Mouse (Mus musculus): ENCODE results near the gene Ier2. TPM values are rescaled to one million over a fixed set of nuclear protein-coding genes. Genes with fewer than 3 reads are reported as not detected.

The Ier2 gene
- polyA plus RNA-seq, 1 experiment, result 75.7 TPM

- Histone ChIP-seq H3ac (ENCODE audit: control insufficient read depth, insufficient read length) (peak overlapping the region; percentile 77), H3K27me3 (ENCODE audit: control insufficient read depth, insufficient read depth, insufficient read length) (no peaks in the 10 kb centered on the region), H3K79me2 (ENCODE audit: control insufficient read depth, insufficient read depth) (peaks cover 21% of the 10 kb centered on the region), H3K4me2 (ENCODE audit: low read depth) (peak overlapping the region; percentile 88), H3K4me3 (peak overlapping the region; percentile 99), H3K36me3 (ENCODE audit: control insufficient read depth, insufficient read depth) (no peaks in the 10 kb centered on the region)
- TF ChIP-seq MYOG (IDR thresholded peaks at IDR 0.05; ENCODE audit: control insufficient read depth in 1 of 3, insufficient read depth in 1 of 3, insufficient read length in 2 of 3, low read depth in 2 of 3) (no peak), POLR2A (IDR thresholded peaks at IDR 0.05; ENCODE audit: insufficient read length, low read depth) (peak; percentile 38), E2F4 (IDR thresholded peaks at IDR 0.05; ENCODE audit: insufficient read depth) (no peak), SRF (IDR thresholded peaks at IDR 0.05; ENCODE audit: control insufficient read depth, insufficient read length, low read depth) (peak; percentile 92), POLR2AphosphoS2 (IDR thresholded peaks at IDR 0.05; ENCODE audit: insufficient read length, low read depth) (peak; percentile 82)
Observed at GRCm38 (mm10) chr8:84659936-84660818, 2.5 kb downstream of the Ier2 start.

- Histone ChIP-seq H3ac (ENCODE audit: control insufficient read depth, insufficient read length) (no peak overlapping the region), H3K36me3 (ENCODE audit: control insufficient read depth, insufficient read depth) (no peaks in the 10 kb centered on the region), H3K27me3 (ENCODE audit: control insufficient read depth, insufficient read depth, insufficient read length) (no peaks in the 10 kb centered on the region), H3K4me2 (ENCODE audit: low read depth) (no peak overlapping the region), H3K79me2 (ENCODE audit: control insufficient read depth, insufficient read depth) (peaks cover 21% of the 10 kb centered on the region), H3K4me3 (no peak overlapping the region)
- no peak for TF ChIP-seq TCF12 (IDR thresholded peaks at IDR 0.05; ENCODE audit: insufficient read depth, poor library complexity, severe bottlenecking)
Observed at GRCm38 (mm10) chr8:84658951-84659350, 3.7 kb downstream of the Ier2 start.

DNA sequence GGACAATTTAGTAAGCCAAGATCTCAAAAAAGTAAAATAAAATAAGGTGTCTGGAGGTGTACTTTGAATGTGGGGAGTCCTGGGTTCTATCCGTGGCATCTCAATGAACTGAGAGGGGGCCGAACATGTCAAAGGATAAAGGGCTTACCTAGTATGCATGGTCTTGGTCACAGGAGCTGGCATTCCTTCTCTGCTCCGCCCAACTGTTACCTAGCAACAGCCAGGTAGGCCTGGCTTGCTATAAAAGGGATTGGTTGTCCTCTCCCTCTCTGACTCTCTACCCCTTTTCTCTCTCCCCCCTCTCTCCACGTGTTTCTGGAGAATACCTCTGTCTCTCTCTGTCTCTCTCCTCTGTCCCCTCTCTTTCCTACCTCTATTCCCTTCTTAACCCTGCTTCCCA, 5.0 kb downstream of the Ier2 start:
- Histone ChIP-seq H3K4me2 (ENCODE audit: low read depth) (no peak overlapping the region), H3K79me2 (ENCODE audit: control insufficient read depth, insufficient read depth) (peaks cover 21% of the 10 kb centered on the region), H3K27me3 (ENCODE audit: control insufficient read depth, insufficient read depth, insufficient read length) (no peaks in the 10 kb centered on the region), H3K4me3 (no peak overlapping the region), H3ac (ENCODE audit: control insufficient read depth, insufficient read length) (no peak overlapping the region), H3K36me3 (ENCODE audit: control insufficient read depth, insufficient read depth) (no peaks in the 10 kb centered on the region)
- no peak for TF ChIP-seq POLR2A (IDR thresholded peaks at IDR 0.05; ENCODE audit: insufficient read length, low read depth)
- no peak for TF ChIP-seq REST (IDR thresholded peaks at IDR 0.05; ENCODE audit: insufficient read depth, insufficient read length)
- no peak for TF ChIP-seq MYOD1 (IDR thresholded peaks at IDR 0.05; ENCODE audit: control insufficient read depth in 1 of 3, insufficient read length in 2 of 3, low read depth in 2 of 3)
- no peak for TF ChIP-seq TCF12 (IDR thresholded peaks at IDR 0.05; ENCODE audit: insufficient read depth, poor library complexity, severe bottlenecking)
- TF ChIP-seq USF1 (IDR thresholded peaks at IDR 0.05; ENCODE audit: low read depth), result no peak
- TF ChIP-seq MYOG (IDR thresholded peaks at IDR 0.05; ENCODE audit: control insufficient read depth in 1 of 3, insufficient read depth in 1 of 3, insufficient read length in 2 of 3, low read depth in 2 of 3), result no peak
- TF ChIP-seq POLR2AphosphoS2 (IDR thresholded peaks at IDR 0.05; ENCODE audit: insufficient read length, low read depth), result no peak
- no peak for TF ChIP-seq MAX (IDR thresholded peaks at IDR 0.05; ENCODE audit: low read depth)
- no peak for TF ChIP-seq CEBPB (IDR thresholded peaks at IDR 0.05; ENCODE audit: insufficient read depth, poor library complexity, severe bottlenecking)
- TF ChIP-seq SRF (IDR thresholded peaks at IDR 0.05; ENCODE audit: control insufficient read depth, insufficient read length, low read depth), result no peak
- no peak for TF ChIP-seq TCF3 (IDR thresholded peaks at IDR 0.05; ENCODE audit: insufficient read length, low read depth)
- TF ChIP-seq E2F4 (IDR thresholded peaks at IDR 0.05; ENCODE audit: insufficient read depth), result no peak

GRCm38 (mm10) chr8:84657203-84657602, 5.4 kb downstream of the Ier2 start:
- H3K79me2 ChIP-seq (ENCODE audit: control insufficient read depth, insufficient read depth), result peaks cover 17% of the 10 kb centered on the region
- no peak overlapping the region for H3K4me3 ChIP-seq
- H3ac ChIP-seq (ENCODE audit: control insufficient read depth, insufficient read length), result no peak overlapping the region
- peak overlapping the region; percentile 82 for H3K4me2 ChIP-seq (ENCODE audit: low read depth)
- H3K36me3 ChIP-seq (ENCODE audit: control insufficient read depth, insufficient read depth), result no peaks in the 10 kb centered on the region
- no peak for TF ChIP-seq MAX (IDR thresholded peaks at IDR 0.05; ENCODE audit: low read depth)
- no peak for TF ChIP-seq TCF3 (IDR thresholded peaks at IDR 0.05; ENCODE audit: insufficient read length, low read depth)
- no peak for TF ChIP-seq E2F4 (IDR thresholded peaks at IDR 0.05; ENCODE audit: insufficient read depth)
- no peak for TF ChIP-seq TCF12 (IDR thresholded peaks at IDR 0.05; ENCODE audit: insufficient read depth, poor library complexity, severe bottlenecking)
- no peak for TF ChIP-seq REST (IDR thresholded peaks at IDR 0.05; ENCODE audit: insufficient read depth, insufficient read length)
- no peak for TF ChIP-seq USF1 (IDR thresholded peaks at IDR 0.05; ENCODE audit: low read depth)
- no peaks in the 10 kb centered on the region for H3K27me3 ChIP-seq (ENCODE audit: control insufficient read depth, insufficient read depth, insufficient read length)

DNA sequence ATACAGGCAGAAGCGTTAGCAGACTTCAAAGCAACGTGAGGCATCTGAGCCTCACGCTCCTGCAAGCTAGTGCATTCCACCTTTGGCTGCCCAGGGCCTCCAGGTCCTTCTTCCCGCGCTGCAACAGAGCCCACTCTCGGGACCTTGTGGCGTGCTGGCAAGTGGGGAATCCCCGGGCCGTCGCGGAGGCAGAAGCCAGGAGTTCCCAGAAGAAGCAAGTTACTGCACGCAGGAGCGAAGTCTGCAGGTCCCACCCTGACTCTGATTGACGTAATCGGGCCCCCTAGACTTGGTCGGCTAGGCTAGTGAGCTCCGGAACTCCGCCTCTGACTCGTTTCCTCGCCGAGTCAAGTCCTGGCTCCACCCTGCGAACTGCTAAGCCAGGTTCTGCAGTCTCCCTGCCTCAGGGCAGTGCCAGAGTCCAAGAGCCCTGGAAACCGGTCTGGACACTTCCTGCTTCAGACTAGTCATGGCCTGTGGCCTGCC, 6.0 kb downstream of the Ier2 start:
- Histone ChIP-seq H3ac (ENCODE audit: control insufficient read depth, insufficient read length) (no peak overlapping the region), H3K4me2 (ENCODE audit: low read depth) (peak overlapping the region; percentile 82), H3K27me3 (ENCODE audit: control insufficient read depth, insufficient read depth, insufficient read length) (no peaks in the 10 kb centered on the region), H3K36me3 (ENCODE audit: control insufficient read depth, insufficient read depth) (no peaks in the 10 kb centered on the region), H3K79me2 (ENCODE audit: control insufficient read depth, insufficient read depth) (peaks cover 12% of the 10 kb centered on the region), H3K4me3 (no peak overlapping the region)
- TF ChIP-seq TCF12 (IDR thresholded peaks at IDR 0.05; ENCODE audit: insufficient read depth, poor library complexity, severe bottlenecking) (no peak), POLR2A (IDR thresholded peaks at IDR 0.05; ENCODE audit: insufficient read length, low read depth) (no peak), POLR2AphosphoS2 (IDR thresholded peaks at IDR 0.05; ENCODE audit: insufficient read length, low read depth) (no peak), MYOG (IDR thresholded peaks at IDR 0.05; ENCODE audit: control insufficient read depth in 1 of 3, insufficient read depth in 1 of 3, insufficient read length in 2 of 3, low read depth in 2 of 3) (no peak), CEBPB (IDR thresholded peaks at IDR 0.05; ENCODE audit: insufficient read depth, poor library complexity, severe bottlenecking) (no peak), E2F4 (IDR thresholded peaks at IDR 0.05; ENCODE audit: insufficient read depth) (no peak), REST (IDR thresholded peaks at IDR 0.05; ENCODE audit: insufficient read depth, insufficient read length) (no peak), MYOD1 (IDR thresholded peaks at IDR 0.05; ENCODE audit: control insufficient read depth in 1 of 3, insufficient read length in 2 of 3, low read depth in 2 of 3) (no peak), USF1 (IDR thresholded peaks at IDR 0.05; ENCODE audit: low read depth) (no peak), TCF3 (IDR thresholded peaks at IDR 0.05; ENCODE audit: insufficient read length, low read depth) (no peak), SRF (IDR thresholded peaks at IDR 0.05; ENCODE audit: control insufficient read depth, insufficient read length, low read depth) (no peak), MAX (IDR thresholded peaks at IDR 0.05; ENCODE audit: low read depth) (no peak)

All from myocyte (in vitro differentiated cells).